Mouse (Mus musculus): ENCODE measurements around the gene Apc2.
"Not testable (repeated sequence)": the region's sequence is repeated elsewhere in the genome, so short reads cannot be mapped to it uniquely, and the experiment has no call there.

Apc2 gene

GRCm38 (mm10) chr10:80342749-80343424 is 47.1 kb downstream of the Apc2 start:
- DNase-seq (ENCODE audit: low spot score in 2 of 2): peak in 1 of 2 experiments; percentile 56

GRCm38 (mm10) chr10:80343425-80343895 is 47.7 kb downstream of the Apc2 start:
- no peak for DNase-seq (ENCODE audit: low spot score in 2 of 2)

- no peak for DNase-seq (ENCODE audit: low spot score in 2 of 2)
Observed at GRCm38 (mm10) chr10:80344131-80344661, 48.4 kb downstream of the Apc2 start.

- DNase-seq (ENCODE audit: low spot score in 2 of 2): no peak
Observed at GRCm38 (mm10) chr10:80345122-80345521, 49.3 kb downstream of the Apc2 start.

- not testable (repeated sequence) for DNase-seq (ENCODE audit: low spot score in 2 of 2)
Observed at GRCm38 (mm10) chr10:80345929-80346328, 50.2 kb downstream of the Apc2 start.

- no peak for DNase-seq (ENCODE audit: low spot score in 2 of 2)
Observed at GRCm38 (mm10) chr10:80347514-80347967, 51.8 kb downstream of the Apc2 start.

GRCm38 (mm10) chr10:80348244-80348781 is 52.5 kb downstream of the Apc2 start, which contains the start of gene Adamtsl5:
TSS of gene Adamtsl5 (minus strand) at chr10:80348412.
- peak in 1 of 2 experiments; percentile 48 for DNase-seq (ENCODE audit: low spot score in 2 of 2)

GRCm38 (mm10) chr10:80348981-80349380 is 53.2 kb downstream of the Apc2 start:
- DNase-seq (ENCODE audit: low spot score in 2 of 2): no peak

GRCm38 (mm10) chr10:80350292-80350691 is 54.5 kb downstream of the Apc2 start:
- peak; percentile 66 to 82 for DNase-seq (ENCODE audit: low spot score in 2 of 2)

GRCm38 (mm10) chr10:80351896-80352295 is 56.1 kb downstream of the Apc2 start:
- no peak for DNase-seq (ENCODE audit: low spot score in 2 of 2)

- DNase-seq (ENCODE audit: low spot score in 2 of 2): no peak
Observed at GRCm38 (mm10) chr10:80352727-80353126, 57.0 kb downstream of the Apc2 start.

GRCm38 (mm10) chr10:80355431-80355830 is 59.7 kb downstream of the Apc2 start:
- DNase-seq (ENCODE audit: low spot score in 2 of 2): no peak

- no peak for DNase-seq (ENCODE audit: low spot score in 2 of 2)
Observed at GRCm38 (mm10) chr10:80356001-80356682, 60.4 kb downstream of the Apc2 start, which contains the start of gene Plk5. TSS of gene Plk5 (plus strand) at chr10:80356459.

GRCm38 (mm10) chr10:80356737-80357136 is 61.0 kb downstream of the Apc2 start:
- DNase-seq (ENCODE audit: low spot score in 2 of 2): no peak

GRCm38 (mm10) chr10:80357336-80357735 is 61.6 kb downstream of the Apc2 start:
- DNase-seq (ENCODE audit: low spot score in 2 of 2): no peak

- no peak for DNase-seq (ENCODE audit: low spot score in 2 of 2)
Observed at GRCm38 (mm10) chr10:80357994-80358639, 62.3 kb downstream of the Apc2 start.

GRCm38 (mm10) chr10:80363734-80364133 is 68.0 kb downstream of the Apc2 start:
- DNase-seq (ENCODE audit: low spot score in 2 of 2): no peak

GRCm38 (mm10) chr10:80365736-80366135 is 70.0 kb downstream of the Apc2 start:
- DNase-seq (ENCODE audit: low spot score in 2 of 2): no peak

All from right cerebral cortex, postnatal 10 days (tissue).